Mouse (Mus musculus) kidney, embryonic 14.5 days (tissue): ENCODE results near the gene Gjc1. TPM values are rescaled to one million over a fixed set of nuclear protein-coding genes. Genes with fewer than 3 reads are reported as not detected.
A peak's percentile ranks its signal among the peaks of the same experiment; 100 is the strongest.

ENCODE experiments used
- ATAC-seq: fragments of 200-750 bp; cut with Nextera tagmentation; 2 replicates; pipeline ENCODE4 v1.8.0; 2017; ENCODE audit warnings: moderate number of reproducible peaks, mild to moderate bottlenecking, moderate TSS enrichment, moderate library complexity; ENCODE audit not compliant: low FRiP score, low TSS enrichment
- H3K27ac ChIP-seq: fragments of 300-500 bp; sonication (generic); 2 replicates; pipeline ENCODE4 v1.5.1; 2014; ENCODE audit warnings: low read depth, mild to moderate bottlenecking, low read length, moderate library complexity, mixed read lengths
- H3K27me3 ChIP-seq: fragments of 300-500 bp; sonication (generic); 2 replicates; pipeline ENCODE4 v1.6.1; 2014; ENCODE audit warnings: mild to moderate bottlenecking, low read length; ENCODE audit not compliant: control insufficient read depth, insufficient read depth
- H3K36me3 ChIP-seq: fragments of 300-500 bp; sonication (generic); 2 replicates; pipeline ENCODE4 v1.6.1; 2014; ENCODE audit warnings: low read length, mixed read lengths; ENCODE audit not compliant: control insufficient read depth, insufficient read depth
- H3K4me1 ChIP-seq: fragments of 300-500 bp; sonication (generic); 2 replicates; pipeline ENCODE4 v1.6.1; 2014; ENCODE audit warnings: low read length, mixed read lengths; ENCODE audit not compliant: control insufficient read depth, insufficient read depth
- H3K4me2 ChIP-seq: fragments of 300-500 bp; sonication (generic); replicated peaks from 2 replicates; pipeline ENCODE4 v1.6.1; 2014; ENCODE audit warnings: low read depth, mild to moderate bottlenecking, low read length
- H3K4me3 ChIP-seq: fragments of 300-500 bp; sonication (generic); 2 replicates; pipeline ENCODE4 v1.5.1; 2014; ENCODE audit warnings: mild to moderate bottlenecking, low read length
- H3K9ac ChIP-seq: fragments of 300-500 bp; sonication (generic); 2 replicates; pipeline ENCODE4 v1.6.1; 2014; ENCODE audit warnings: low read depth, mild to moderate bottlenecking, low read length, moderate library complexity
- H3K9me3 ChIP-seq: fragments of 300-500 bp; sonication (generic); 2 replicates; pipeline ENCODE4 v1.6.1; 2016; ENCODE audit warnings: low read length; ENCODE audit not compliant: control insufficient read depth
- WGBS: fragments of 180-500 bp; shearing (Covaris S2); extraction: QIAGEN DNeasy Blood & Tissue Kit; methylation state at CpG from one replicate; pipeline ENCODE4 v1.1.7; 2014; 5-methylcytosine and 5-hydroxymethylcytosine counted together
- polyA plus RNA-seq: library from polyadenylated mRNA; unstranded; fragments of >200 nt; fragmentation: Nextera tagmentation; extraction: Ambion mirVana; gene quantifications from 2 replicates; pipeline ENCODE4 v1.2.1, GENCODE M21; 2014

Gene Gjc1
- polyA plus RNA-seq, 1 experiment from 2014 or later, result 63.0 TPM

DNA sequence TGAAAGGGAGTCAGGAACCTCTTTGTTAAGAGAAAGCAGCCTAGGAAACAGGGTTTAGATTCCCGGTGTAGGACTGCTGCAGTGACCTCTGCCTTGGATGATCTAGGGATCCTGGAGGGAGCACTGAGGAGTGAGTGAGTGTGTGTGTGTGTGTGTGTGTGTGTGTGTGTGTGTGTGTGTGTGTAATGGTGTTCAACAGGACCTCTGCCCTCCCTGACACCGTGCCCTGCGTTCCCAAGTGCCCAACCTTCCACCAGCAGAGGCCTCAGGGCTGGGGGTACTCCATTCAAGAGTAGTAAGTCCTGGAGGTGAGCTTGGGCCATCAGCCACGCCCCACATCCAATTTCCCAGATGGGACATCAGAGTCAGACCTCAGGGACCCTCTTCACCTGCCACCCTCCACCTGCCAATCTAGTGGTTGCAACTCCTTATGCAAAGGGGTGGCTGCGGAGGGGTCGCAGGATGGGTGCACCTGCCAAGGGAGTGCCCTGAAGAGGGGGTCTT lies 58.6 kb downstream of the Gjc1 start:
- H3K27me3 ChIP-seq, result peaks cover 15% of the 10 kb centered on the region
- H3K4me1 ChIP-seq, result peaks cover 13% of the 10 kb centered on the region
- WGBS, result 19% methylated on average over 6 of the region's 6 CpGs
- peak overlapping the region; percentile 60 for H3K4me3 ChIP-seq
- no peak overlapping the region for H3K27ac ChIP-seq
- peak overlapping the region; percentile 99 for H3K4me2 ChIP-seq
- H3K9ac ChIP-seq, result peak overlapping the region; percentile 65; the same call in 1 of the 2 replicates
- H3K36me3 ChIP-seq, result no peaks in the 10 kb centered on the region
- no peaks in the 10 kb centered on the region for H3K9me3 ChIP-seq
- peak; percentile 32; the same call in 1 of the 2 replicates for ATAC-seq

GRCm38 (mm10) chr11:102758977-102759376 lies 60.5 kb downstream of the Gjc1 start:
- Histone ChIP-seq H3K27me3 (peaks cover 15% of the 10 kb centered on the region), H3K4me2 (no peak overlapping the region), H3K4me1 (peaks cover 18% of the 10 kb centered on the region), H3K9me3 (no peaks in the 10 kb centered on the region), H3K4me3 (no peak overlapping the region), H3K36me3 (no peaks in the 10 kb centered on the region), H3K9ac (no peak overlapping the region), H3K27ac (no peak overlapping the region)
- 91% methylated on average over 2 of the region's 2 CpGs for WGBS
- ATAC-seq, result no peak

DNA sequence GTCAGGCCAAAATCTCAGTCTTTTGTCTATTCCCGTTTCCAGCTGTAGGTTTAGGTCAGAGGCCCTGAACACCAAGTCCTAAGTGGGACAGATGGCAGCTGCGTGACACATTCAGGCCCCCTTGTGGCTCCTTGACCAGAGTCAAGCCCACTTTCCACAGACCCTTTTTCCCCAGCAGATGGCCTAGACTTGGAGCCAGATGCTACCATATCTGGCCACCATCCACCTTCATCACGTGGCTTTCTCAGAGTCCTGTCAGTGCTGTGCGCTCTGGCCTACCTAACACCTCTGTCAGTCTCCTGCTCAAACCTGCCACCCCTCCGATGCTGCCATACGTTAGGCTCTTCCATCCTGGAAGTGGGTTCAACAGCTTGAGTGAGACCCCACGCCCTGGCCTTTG lies 64.1 kb downstream of the Gjc1 start:
- Histone ChIP-seq H3K36me3 (no peaks in the 10 kb centered on the region), H3K4me1 (peaks cover 9% of the 10 kb centered on the region), H3K9ac (no peak overlapping the region), H3K9me3 (no peaks in the 10 kb centered on the region), H3K27ac (no peak overlapping the region), H3K4me2 (no peak overlapping the region), H3K4me3 (no peak overlapping the region), H3K27me3 (peaks cover 7% of the 10 kb centered on the region; the same call in 1 of the 2 replicates)
- WGBS, result 78% methylated on average over 7 of the region's 7 CpGs
- ATAC-seq, result no peak

GRCm38 (mm10) chr11:102754416-102754815 lies 65.1 kb downstream of the Gjc1 start:
- Histone ChIP-seq H3K9me3 (no peaks in the 10 kb centered on the region), H3K9ac (peak overlapping the region; percentile 32; the same call in 1 of the 2 replicates), H3K27ac (no peak overlapping the region), H3K27me3 (0 out of 2 replicates have a peak, but pooled peaks cover 4% of the 10 kb centered on the region), H3K4me1 (peaks cover 9% of the 10 kb centered on the region), H3K4me2 (peak overlapping the region; percentile 13), H3K4me3 (no peak overlapping the region), H3K36me3 (no peaks in the 10 kb centered on the region)
- ATAC-seq, result no peak
- 38% methylated on average over 4 of the region's 4 CpGs for WGBS

- Histone ChIP-seq H3K4me2 (peak overlapping the region; percentile 13), H3K27ac (no peak overlapping the region), H3K4me3 (no peak overlapping the region), H3K27me3 (0 out of 2 replicates have a peak, but pooled peaks cover under 1% of the 10 kb centered on the region), H3K9ac (peak overlapping the region; percentile 32; the same call in 1 of the 2 replicates), H3K9me3 (no peaks in the 10 kb centered on the region), H3K4me1 (peaks cover 9% of the 10 kb centered on the region), H3K36me3 (no peaks in the 10 kb centered on the region)
- WGBS, result 47% methylated on average over 18 of the region's 18 CpGs
- ATAC-seq, result peak; percentile 63
Measured at GRCm38 (mm10) chr11:102753591-102754324, 65.7 kb downstream of the Gjc1 start.

DNA sequence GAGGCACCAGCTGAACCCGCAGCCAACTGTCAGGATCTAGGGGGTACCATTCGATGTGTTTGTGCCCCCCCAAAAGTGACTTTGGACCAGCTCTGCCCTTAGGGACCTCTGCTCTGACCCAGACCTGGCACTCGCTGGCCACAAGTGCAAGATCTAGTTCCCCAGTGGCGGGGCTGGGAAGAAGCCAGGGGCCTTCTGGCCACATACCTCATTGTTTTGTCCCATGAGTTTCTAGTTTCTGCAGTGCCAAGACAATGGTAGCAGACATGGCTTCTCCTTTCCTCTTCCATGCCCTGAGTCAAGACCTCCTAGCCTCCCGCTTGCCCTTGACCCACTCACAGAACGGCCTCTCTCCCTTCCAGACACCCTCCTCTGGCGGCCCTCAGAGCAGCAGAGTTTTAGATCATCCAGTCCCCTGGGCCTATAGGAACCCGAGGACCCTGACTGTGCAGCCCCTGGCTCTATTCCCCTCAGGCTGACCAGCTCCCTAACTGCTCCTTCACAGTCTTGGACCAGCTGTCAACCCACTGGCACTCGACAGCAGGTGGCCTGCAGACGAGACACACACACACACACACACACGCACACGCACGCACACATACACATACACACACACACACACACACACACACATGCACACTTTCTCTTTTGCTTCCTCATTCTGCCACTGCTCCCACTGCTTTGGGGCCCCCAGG lies 66.5 kb downstream of the Gjc1 start:
- ATAC-seq, result no peak
- H3K27ac ChIP-seq, result no peak overlapping the region
- H3K36me3 ChIP-seq, result no peaks in the 10 kb centered on the region
- H3K4me3 ChIP-seq, result no peak overlapping the region
- no peaks in the 10 kb centered on the region for H3K27me3 ChIP-seq
- H3K9me3 ChIP-seq, result no peaks in the 10 kb centered on the region
- 75% methylated on average over 13 of the region's 13 CpGs for WGBS
- H3K4me1 ChIP-seq, result peaks cover 9% of the 10 kb centered on the region
- H3K9ac ChIP-seq, result no peak overlapping the region
- no peak overlapping the region for H3K4me2 ChIP-seq

GRCm38 (mm10) chr11:102749712-102750111 lies 69.8 kb downstream of the Gjc1 start:
- H3K4me1 ChIP-seq, result peaks cover 8% of the 10 kb centered on the region
- no peaks in the 10 kb centered on the region for H3K27me3 ChIP-seq
- H3K36me3 ChIP-seq, result no peaks in the 10 kb centered on the region
- no peak overlapping the region for H3K27ac ChIP-seq
- no peak overlapping the region for H3K4me3 ChIP-seq
- no peak overlapping the region for H3K9ac ChIP-seq
- H3K9me3 ChIP-seq, result no peaks in the 10 kb centered on the region
- 90% methylated on average over 2 of the region's 2 CpGs for WGBS
- H3K4me2 ChIP-seq, result no peak overlapping the region
- ATAC-seq, result no peak
